Mouse (Mus musculus) spleen, adult 2 months (tissue): ENCODE results near the gene Dnajb8.

Experiments
- CTCF ChIP-seq: fragments of 200-500 bp; IDR thresholded peaks from 2 replicates; pipeline ENCODE4 v1.5.1; 2011; ENCODE audit warnings: mild to moderate bottlenecking, inconsistent platforms; ENCODE audit not compliant: insufficient read depth, insufficient read length, insufficient replicate concordance; ENCODE audit errors: extremely low read depth
- POLR2A ChIP-seq: fragments of 200-500 bp; IDR thresholded peaks from 2 replicates; pipeline ENCODE4 v1.6.1; 2011; ENCODE audit warnings: low read depth, low read length, inconsistent platforms

GRCm38 (mm10) chr6:88236513-88236912 lies 14.4 kb downstream of the Dnajb8 start:
- TF ChIP-seq CTCF (no peak), POLR2A (no peak)
